Mouse (Mus musculus) ES-CJ7 (cell line): ENCODE measurements around the gene Abtb1.

Experiments
- DNase-seq: peaks from one replicate; pipeline ENCODE4 v3.0.0; 2011; ENCODE audit warnings: low read depth, low spot score

Abtb1 gene

DNA sequence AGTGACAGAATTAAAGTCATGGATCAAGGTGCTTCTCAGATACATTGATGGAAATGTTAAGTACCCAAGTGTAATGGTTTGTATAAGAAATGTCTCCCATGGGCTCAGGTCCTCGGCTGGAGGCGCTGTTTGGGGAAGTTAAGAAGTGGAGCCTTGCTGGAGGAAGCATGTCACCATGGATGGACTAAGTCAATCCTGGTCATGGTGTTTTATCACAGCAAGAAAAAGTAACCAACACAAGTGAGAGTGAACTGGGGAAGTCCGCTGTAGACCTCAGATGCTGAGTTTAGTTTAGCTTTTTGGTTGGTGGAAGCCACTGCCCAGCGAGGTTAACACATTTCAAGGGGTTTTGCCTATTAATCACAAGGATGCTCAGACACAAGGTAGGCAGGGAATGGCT, 12.2 kb downstream of the Abtb1 start:
- no peak for DNase-seq

- no peak for DNase-seq
Observed at GRCm38 (mm10) chr6:88828206-88829009, 13.4 kb downstream of the Abtb1 start.

- DNase-seq = no peak
Observed at GRCm38 (mm10) chr6:88827395-88828205, 14.2 kb downstream of the Abtb1 start.

GRCm38 (mm10) chr6:88826965-88827364, 14.8 kb downstream of the Abtb1 start:
- DNase-seq = no peak

- peak; percentile 37 for DNase-seq
Observed at GRCm38 (mm10) chr6:88826545-88826944, 15.2 kb downstream of the Abtb1 start.

GRCm38 (mm10) chr6:88826088-88826487, 15.7 kb downstream of the Abtb1 start:
- no peak for DNase-seq

DNA sequence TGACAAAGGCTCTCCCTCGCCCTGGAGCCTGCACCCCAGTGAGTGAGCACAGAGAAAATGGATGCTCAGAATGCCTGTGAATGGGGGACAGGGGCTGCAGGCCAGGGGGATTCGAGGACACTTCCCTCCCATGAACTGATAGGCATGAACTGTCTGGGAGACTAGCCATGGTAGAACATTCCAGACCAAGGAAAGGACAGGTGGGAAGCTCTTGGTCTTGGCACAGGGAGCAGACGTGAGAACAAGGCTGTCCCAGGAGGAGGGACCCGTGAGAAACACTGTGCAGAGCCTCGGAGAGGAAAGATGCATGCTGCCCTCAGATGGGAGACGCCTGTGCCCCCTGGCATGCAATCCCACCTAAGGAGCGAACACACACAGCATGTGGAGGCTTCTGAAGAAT, 17.6 kb downstream of the Abtb1 start:
- no peak for DNase-seq

GRCm38 (mm10) chr6:88821901-88822300, 19.9 kb downstream of the Abtb1 start:
- DNase-seq = no peak

GRCm38 (mm10) chr6:88821294-88821693, 20.5 kb downstream of the Abtb1 start:
- DNase-seq = no peak

DNA sequence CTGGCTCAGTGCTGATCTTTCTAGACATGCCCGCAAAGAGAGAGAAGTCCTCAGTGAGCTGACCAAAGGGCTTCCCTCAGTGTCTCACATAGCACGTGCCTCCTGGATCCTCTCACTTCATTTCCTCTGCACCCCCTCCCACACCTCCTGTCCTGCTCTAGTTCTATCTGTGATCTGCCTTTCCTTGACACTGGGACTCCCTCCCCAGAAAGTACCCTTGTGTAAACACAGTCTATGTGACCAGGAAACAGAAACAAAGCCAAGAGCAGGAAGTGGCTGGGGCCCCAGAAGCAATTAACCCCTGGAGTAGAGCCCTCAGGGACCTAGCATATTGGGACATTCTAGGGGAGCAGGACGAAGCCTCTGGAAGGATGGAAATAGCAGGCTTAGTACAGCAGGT, 20.9 kb downstream of the Abtb1 start:
- DNase-seq = no peak

GRCm38 (mm10) chr6:88816913-88817312, 24.9 kb downstream of the Abtb1 start:
- DNase-seq = no peak

DNA sequence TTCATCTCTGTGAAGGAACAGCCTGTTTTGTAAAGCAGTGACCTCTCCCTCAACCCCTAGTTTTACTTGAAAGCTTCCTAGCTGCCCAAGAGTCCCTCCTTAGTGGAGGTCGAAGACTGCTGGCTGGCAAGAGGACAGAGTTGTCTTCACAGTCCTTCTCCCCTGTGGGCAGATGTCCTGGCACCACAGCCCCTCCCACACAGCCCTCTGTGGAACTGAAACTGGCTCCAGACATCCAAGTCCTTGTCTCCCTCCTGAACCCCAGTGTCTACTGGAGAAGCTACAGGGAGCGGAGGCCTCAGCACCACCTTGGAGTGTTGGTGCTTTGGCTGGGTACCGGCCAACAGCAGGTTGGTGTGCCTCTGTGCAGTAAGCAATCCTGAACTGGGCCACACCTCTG, 26.3 kb downstream of the Abtb1 start:
- DNase-seq = no peak

GRCm38 (mm10) chr6:88815036-88815435, 26.7 kb downstream of the Abtb1 start:
- DNase-seq = no peak

DNA sequence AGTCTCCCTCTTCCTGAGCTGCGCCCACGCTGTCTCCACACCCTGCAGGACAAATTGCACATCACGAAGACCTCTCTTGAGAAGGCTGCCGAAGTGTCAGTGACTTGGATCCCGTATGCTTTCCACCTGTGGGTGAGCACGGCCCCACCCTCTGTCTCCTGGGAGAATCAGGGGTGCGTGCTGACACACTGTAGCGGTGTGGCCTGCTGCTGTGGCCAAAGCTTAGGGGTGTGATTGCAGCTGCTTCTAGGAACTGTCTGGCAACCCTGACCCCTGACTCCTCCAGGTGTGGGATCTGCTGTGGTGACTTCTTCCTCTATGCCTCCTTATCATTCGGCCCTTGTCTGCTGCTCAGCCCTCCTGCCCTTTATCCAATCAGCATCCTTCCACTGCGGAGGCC, 28.0 kb downstream of the Abtb1 start:
- DNase-seq = no peak

DNA sequence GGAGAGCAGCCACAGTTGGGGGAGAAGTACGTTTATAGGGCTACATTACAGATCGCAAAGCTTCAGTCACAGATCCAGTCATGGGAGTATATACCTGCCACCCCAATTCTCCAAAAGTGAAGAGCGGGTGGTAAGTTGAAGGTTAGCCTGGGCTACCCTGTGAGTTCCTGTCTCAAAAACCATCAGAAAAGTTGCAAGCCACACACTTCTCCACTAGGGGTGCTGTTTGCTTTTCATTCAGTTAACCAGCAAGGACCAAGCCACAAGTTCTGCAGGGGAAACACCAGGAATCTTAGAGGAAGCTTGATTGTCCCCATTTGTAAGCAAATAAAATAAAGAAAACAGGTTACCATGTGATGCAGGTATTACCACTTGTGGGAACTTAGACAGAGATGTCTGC, 28.9 kb downstream of the Abtb1 start:
- DNase-seq = peak; percentile 70

GRCm38 (mm10) chr6:88811880-88812400, 29.8 kb downstream of the Abtb1 start:
- no peak for DNase-seq

GRCm38 (mm10) chr6:88811396-88811795, 30.4 kb downstream of the Abtb1 start:
- no peak for DNase-seq

DNA sequence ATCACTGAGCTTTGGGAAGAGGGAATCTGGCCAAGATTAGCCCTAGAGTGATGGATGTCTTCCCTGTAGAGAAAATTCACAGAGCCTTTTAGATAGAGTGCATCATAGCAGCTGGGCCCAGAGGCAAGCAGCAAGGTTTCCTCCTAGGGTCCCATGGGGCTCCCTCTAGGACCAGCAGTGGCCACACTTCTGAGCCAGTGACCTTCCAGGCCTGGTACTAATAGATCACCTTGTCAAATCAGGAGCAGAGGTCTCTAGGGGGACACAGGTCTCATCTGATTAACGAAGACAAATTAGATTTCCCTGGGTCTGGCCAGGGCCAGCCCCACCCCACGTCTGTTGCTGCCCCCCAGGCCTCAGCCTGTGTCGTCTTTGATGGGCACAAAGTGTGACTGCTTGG, 31.5 kb downstream of the Abtb1 start:
- no peak for DNase-seq

- peak; percentile 26 for DNase-seq
Observed at GRCm38 (mm10) chr6:88809091-88810037, 32.4 kb downstream of the Abtb1 start.

DNA sequence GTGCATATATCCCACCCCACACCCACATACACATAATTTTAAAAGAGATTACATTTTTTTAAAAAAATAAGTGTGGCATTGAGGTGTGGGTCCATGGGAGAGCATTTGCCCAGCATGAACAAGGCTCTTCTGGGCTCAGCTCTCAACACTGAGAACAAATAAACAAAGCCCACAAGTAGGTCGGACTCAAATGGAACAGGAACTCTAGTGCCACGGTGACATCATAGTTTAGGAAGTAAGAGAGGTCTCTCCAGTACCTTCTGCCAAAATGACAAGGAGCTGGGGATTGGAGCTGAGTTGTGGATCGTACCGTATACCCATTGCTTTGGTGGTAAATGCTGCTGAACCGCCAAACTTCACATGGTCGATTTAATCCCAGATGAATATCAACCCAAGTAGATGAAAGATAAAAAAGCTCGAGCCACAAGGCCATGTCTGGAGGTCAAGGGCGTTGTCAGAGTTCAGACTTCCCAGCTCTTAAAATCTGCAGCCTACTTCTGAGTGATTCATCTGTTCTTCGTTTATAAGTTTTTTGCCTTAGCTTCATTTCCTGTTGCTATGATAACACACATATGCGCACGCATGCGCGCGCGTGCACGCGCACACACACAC, 36.7 kb downstream of the Abtb1 start:
- no peak for DNase-seq
